Mouse (Mus musculus): ENCODE results near the gene Casc3. TPM values are rescaled to one million over a fixed set of nuclear protein-coding genes. Genes with fewer than 3 reads are reported as not detected.

The Casc3 gene
- total RNA-seq (2014; rRNA removed) (29.4 and 32.2 TPM in 2 replicates), polyA plus RNA-seq (2015; fragmentation: Nextera tagmentation; extraction: Ambion mirVana) (34.0 and 39.7 TPM in 2 replicates)

GRCm38 (mm10) chr11:98804605-98805004 is at the start of gene Casc3:
TSS of gene Casc3 (plus strand) at chr11:98804905.
- 97% methylated on average over 5 of the region's 5 CpGs for WGBS
- TF ChIP-seq CTCF (IDR thresholded peaks at IDR 0.05), result no peak
- ATAC-seq (ENCODE audit: low FRiP score) (no peak), DNase-seq (ENCODE audit: low spot score) (no peak)
- Histone ChIP-seq H3K36me3 (ENCODE audit: insufficient read depth, low read length) (peaks cover 57% of the 10 kb centered on the region), H3K9ac (replicated peaks; ENCODE audit: low read length, poor library complexity, severe bottlenecking) (no peak within 1 kb of the TSS), H3K9me3 (ENCODE audit: low read length) (no peaks in the 10 kb centered on the region), H3K4me3 (ENCODE audit: low read depth, low read length) (no peak within 1 kb of the TSS), H3K27me3 (ENCODE audit: insufficient read depth, low read length) (no peaks in the 10 kb centered on the region), H3K27ac (ENCODE audit: low read depth, low read length) (no peak within 1 kb of the TSS), H3K4me1 (ENCODE audit: insufficient read depth, low read length) (no peaks in the 10 kb centered on the region), H3K4me2 (ENCODE audit: low read depth, low read length, poor library complexity, severe bottlenecking) (no peak within 1 kb of the TSS)

GRCm38 (mm10) chr11:98755726-98756380 is 48.9 kb upstream of the Casc3 start:
- H3K4me2 ChIP-seq (ENCODE audit: low read depth, low read length, poor library complexity, severe bottlenecking), result no peak overlapping the region
- peaks cover 25% of the 10 kb centered on the region for H3K36me3 ChIP-seq (ENCODE audit: insufficient read depth, low read length)
- no peaks in the 10 kb centered on the region for H3K27me3 ChIP-seq (ENCODE audit: insufficient read depth, low read length)
- ATAC-seq (ENCODE audit: low FRiP score), result no peak
- H3K9me3 ChIP-seq (ENCODE audit: low read length), result no peaks in the 10 kb centered on the region
- peaks cover 9% of the 10 kb centered on the region for H3K4me1 ChIP-seq (ENCODE audit: insufficient read depth, low read length)
- WGBS, result 93% methylated on average over 6 of the region's 6 CpGs
- no peak overlapping the region for H3K4me3 ChIP-seq (ENCODE audit: low read depth, low read length)
- no peak overlapping the region for H3K9ac ChIP-seq (replicated peaks; ENCODE audit: low read length, poor library complexity, severe bottlenecking)
- H3K27ac ChIP-seq (ENCODE audit: low read depth, low read length), result no peak overlapping the region
- no peak for DNase-seq (ENCODE audit: low spot score)
- TF ChIP-seq CTCF (IDR thresholded peaks at IDR 0.05), result no peak

- Histone ChIP-seq H3K27me3 (ENCODE audit: insufficient read depth, low read length) (no peaks in the 10 kb centered on the region), H3K9ac (replicated peaks; ENCODE audit: low read length, poor library complexity, severe bottlenecking) (no peak overlapping the region), H3K36me3 (ENCODE audit: insufficient read depth, low read length) (peaks cover 28% of the 10 kb centered on the region), H3K27ac (ENCODE audit: low read depth, low read length) (no peak overlapping the region), H3K9me3 (ENCODE audit: low read length) (no peaks in the 10 kb centered on the region), H3K4me2 (ENCODE audit: low read depth, low read length, poor library complexity, severe bottlenecking) (no peak overlapping the region), H3K4me1 (ENCODE audit: insufficient read depth, low read length) (peaks cover under 1% of the 10 kb centered on the region), H3K4me3 (ENCODE audit: low read depth, low read length) (no peak overlapping the region)
- 88% methylated on average over 12 of the region's 12 CpGs for WGBS
- TF ChIP-seq CTCF (IDR thresholded peaks at IDR 0.05), result no peak
- ATAC-seq (ENCODE audit: low FRiP score) (no peak), DNase-seq (ENCODE audit: low spot score) (no peak)
Measured at GRCm38 (mm10) chr11:98756711-98757110, 48.0 kb upstream of the Casc3 start.

GRCm38 (mm10) chr11:98761939-98762338 is 42.8 kb upstream of the Casc3 start:
- 0 out of 2 replicates have a peak, but pooled peaks cover 1% of the 10 kb centered on the region for H3K4me1 ChIP-seq (ENCODE audit: insufficient read depth, low read length)
- ATAC-seq (ENCODE audit: low FRiP score) (no peak), DNase-seq (ENCODE audit: low spot score) (no peak)
- H3K36me3 ChIP-seq (ENCODE audit: insufficient read depth, low read length), result peaks cover 48% of the 10 kb centered on the region
- H3K9ac ChIP-seq (replicated peaks; ENCODE audit: low read length, poor library complexity, severe bottlenecking), result no peak overlapping the region
- TF ChIP-seq CTCF (IDR thresholded peaks at IDR 0.05), result no peak
- H3K4me2 ChIP-seq (ENCODE audit: low read depth, low read length, poor library complexity, severe bottlenecking), result no peak overlapping the region
- no peak overlapping the region for H3K4me3 ChIP-seq (ENCODE audit: low read depth, low read length)
- H3K9me3 ChIP-seq (ENCODE audit: low read length), result no peaks in the 10 kb centered on the region
- no peak overlapping the region for H3K27ac ChIP-seq (ENCODE audit: low read depth, low read length)
- H3K27me3 ChIP-seq (ENCODE audit: insufficient read depth, low read length), result no peaks in the 10 kb centered on the region
- 93% methylated on average over 4 of the region's 4 CpGs for WGBS

- no peak for DNase-seq (ENCODE audit: low spot score)
- Histone ChIP-seq H3K4me1 (ENCODE audit: insufficient read depth, low read length) (peaks cover 6% of the 10 kb centered on the region; the same call in 1 of the 2 replicates), H3K27me3 (ENCODE audit: insufficient read depth, low read length) (no peaks in the 10 kb centered on the region), H3K4me2 (ENCODE audit: low read depth, low read length, poor library complexity, severe bottlenecking) (no peak overlapping the region), H3K36me3 (ENCODE audit: insufficient read depth, low read length) (peaks cover 45% of the 10 kb centered on the region), H3K9ac (replicated peaks; ENCODE audit: low read length, poor library complexity, severe bottlenecking) (no peak overlapping the region), H3K9me3 (ENCODE audit: low read length) (no peaks in the 10 kb centered on the region), H3K4me3 (ENCODE audit: low read depth, low read length) (no peak overlapping the region), H3K27ac (ENCODE audit: low read depth, low read length) (no peak overlapping the region)
- 62% methylated on average over 17 of the region's 17 CpGs for whole genome bisulfite sequencing
- peak; percentile 61 for TF ChIP-seq CTCF (IDR thresholded peaks at IDR 0.05)
- ATAC-seq (ENCODE audit: low FRiP score), result no peak
Measured at GRCm38 (mm10) chr11:98762756-98763501, 41.8 kb upstream of the Casc3 start.

- 89% methylated on average over 8 of the region's 8 CpGs for WGBS
- H3K9me3 ChIP-seq (ENCODE audit: low read length), result no peaks in the 10 kb centered on the region
- H3K27ac ChIP-seq (ENCODE audit: low read depth, low read length), result no peak overlapping the region
- peaks cover 12% of the 10 kb centered on the region; the same call in 1 of the 2 replicates for H3K4me1 ChIP-seq (ENCODE audit: insufficient read depth, low read length)
- H3K27me3 ChIP-seq (ENCODE audit: insufficient read depth, low read length), result no peaks in the 10 kb centered on the region
- H3K9ac ChIP-seq (replicated peaks; ENCODE audit: low read length, poor library complexity, severe bottlenecking), result no peak overlapping the region
- peaks cover 51% of the 10 kb centered on the region for H3K36me3 ChIP-seq (ENCODE audit: insufficient read depth, low read length)
- H3K4me2 ChIP-seq (ENCODE audit: low read depth, low read length, poor library complexity, severe bottlenecking), result no peak overlapping the region
- no peak for TF ChIP-seq CTCF (IDR thresholded peaks at IDR 0.05)
- no peak for DNase-seq (ENCODE audit: low spot score)
- H3K4me3 ChIP-seq (ENCODE audit: low read depth, low read length), result no peak overlapping the region
- ATAC-seq (ENCODE audit: low FRiP score), result no peak
Measured at GRCm38 (mm10) chr11:98763502-98763861, 41.2 kb upstream of the Casc3 start.

All from midbrain, postnatal 0 days (tissue).